Mouse (Mus musculus) kidney, postnatal 36 days (tissue): ENCODE data around the gene Ubxn7.
A peak's percentile ranks its signal among the peaks of the same experiment; 100 is the strongest.
"Not testable (repeated sequence)": the region's sequence is repeated elsewhere in the genome, so short reads cannot be mapped to it uniquely, and the experiment has no call there.

ENCODE experiments used
- DNase-seq, 2 experiments: peaks; one replicate each; pipeline ENCODE4 v3.0.0; 2021 to 2022; ENCODE audit warnings: mixed read lengths in 2 of 2

Gene Ubxn7

DNA sequence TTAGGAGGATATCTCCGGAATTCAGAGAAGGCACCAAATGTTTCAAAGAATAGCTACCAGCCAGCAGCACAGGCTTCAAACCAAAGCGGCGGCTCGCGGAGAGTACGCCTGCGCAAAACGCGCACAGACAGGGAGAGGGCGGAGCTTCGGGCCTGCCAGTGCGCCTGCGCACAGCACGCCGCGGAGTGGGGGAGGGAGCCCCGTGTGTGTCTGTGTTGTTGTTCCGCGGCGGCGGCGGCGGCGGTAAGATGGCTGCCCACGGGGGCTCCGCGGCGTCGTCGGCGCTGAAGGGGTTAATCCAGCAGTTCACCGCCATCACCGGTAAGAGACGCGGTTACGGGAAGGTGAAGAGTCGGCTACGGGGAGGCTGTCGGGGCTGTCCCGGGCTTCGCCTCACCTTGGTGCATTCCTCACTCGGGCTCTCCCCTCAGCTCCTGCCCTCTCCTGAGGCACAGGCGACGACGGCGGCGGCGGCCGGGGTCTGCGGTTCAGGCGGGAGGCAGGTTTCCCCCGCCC, at the start of gene Ubxn7:
TSS of gene Ubxn7 (plus strand) at position 218 of the 516 bp plus-strand sequence.
- peak; percentile 96 to 99 for DNase-seq

DNA sequence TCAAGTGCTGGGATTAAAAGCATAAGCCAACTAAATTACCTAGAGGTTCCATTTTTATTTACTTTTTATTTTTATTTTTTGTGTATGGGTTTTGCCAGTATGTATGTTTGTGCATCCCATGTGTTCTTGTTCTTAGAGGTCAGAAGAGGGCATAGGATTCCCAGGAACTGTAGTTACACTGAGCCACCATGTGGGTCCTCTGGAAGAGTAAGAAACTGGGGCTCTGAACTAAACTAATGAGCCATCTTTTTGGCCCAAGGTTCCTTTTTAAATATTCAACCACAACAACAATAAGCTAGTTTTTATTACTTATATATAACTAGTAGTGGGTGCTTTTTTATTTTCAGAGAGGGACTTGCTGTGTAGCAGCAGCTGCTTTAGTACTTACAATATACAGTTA, 49.4 kb upstream of the Ubxn7 start:
- DNase-seq, result no peak

DNA sequence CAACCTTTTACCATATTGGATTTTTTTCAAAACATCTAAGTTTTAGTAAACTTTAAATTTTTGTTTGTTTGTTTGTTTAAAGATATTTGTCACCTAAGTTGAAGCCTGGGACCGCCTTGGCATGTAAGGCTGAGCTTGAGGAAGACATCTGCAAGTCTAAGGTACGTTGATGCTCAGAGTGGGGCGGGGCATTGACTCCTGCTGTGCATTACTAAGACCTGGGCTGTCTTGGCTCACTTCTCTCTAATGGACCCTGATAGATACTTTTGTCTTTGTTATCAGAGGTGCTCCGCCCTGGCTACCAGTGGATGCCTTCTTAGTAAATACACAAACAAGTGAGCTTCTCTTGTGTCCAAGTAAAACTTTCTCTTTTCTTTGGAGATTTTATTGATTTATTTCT, 40.2 kb upstream of the Ubxn7 start:
- DNase-seq, result no peak

DNA sequence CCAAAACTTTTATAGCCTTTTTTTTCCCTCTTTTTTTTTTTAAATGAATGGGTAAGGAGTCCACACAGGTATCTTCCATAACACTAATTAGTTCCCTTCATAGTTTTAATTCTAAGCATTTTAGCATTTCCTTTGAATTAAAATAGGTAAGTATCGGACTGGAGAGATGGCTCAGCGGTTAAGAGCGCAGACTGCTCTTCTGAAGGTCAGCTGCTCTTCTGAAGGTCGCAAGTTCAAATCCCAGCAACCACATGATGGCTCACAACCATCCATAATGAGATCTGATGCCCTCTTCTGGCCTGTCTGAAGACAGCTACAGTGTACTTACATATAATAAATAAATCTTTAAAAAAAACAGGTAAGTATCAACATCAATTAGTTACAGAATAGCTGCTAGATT, 32.4 kb upstream of the Ubxn7 start:
- DNase-seq, result not testable (repeated sequence)

DNA sequence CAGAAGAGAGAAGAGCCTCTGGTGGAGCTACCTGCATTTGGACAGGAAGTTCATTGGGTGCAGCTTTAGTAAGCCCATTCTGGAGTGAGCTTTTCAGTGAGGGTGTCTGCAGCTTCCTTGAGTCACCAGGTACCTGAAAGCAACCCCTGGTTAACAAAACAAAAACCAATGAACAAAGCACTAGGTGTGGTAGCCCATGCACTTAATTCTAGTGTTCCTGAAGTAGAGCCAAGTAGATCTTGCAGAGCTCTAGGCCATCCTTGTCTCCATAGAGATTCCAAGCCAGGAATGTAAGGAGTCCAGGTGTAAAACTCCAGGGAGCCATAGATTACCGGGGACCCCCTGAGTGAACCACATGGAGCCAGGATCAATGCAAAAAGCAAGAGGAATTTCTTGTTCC, 29.0 kb upstream of the Ubxn7 start:
- DNase-seq, result no peak

DNA sequence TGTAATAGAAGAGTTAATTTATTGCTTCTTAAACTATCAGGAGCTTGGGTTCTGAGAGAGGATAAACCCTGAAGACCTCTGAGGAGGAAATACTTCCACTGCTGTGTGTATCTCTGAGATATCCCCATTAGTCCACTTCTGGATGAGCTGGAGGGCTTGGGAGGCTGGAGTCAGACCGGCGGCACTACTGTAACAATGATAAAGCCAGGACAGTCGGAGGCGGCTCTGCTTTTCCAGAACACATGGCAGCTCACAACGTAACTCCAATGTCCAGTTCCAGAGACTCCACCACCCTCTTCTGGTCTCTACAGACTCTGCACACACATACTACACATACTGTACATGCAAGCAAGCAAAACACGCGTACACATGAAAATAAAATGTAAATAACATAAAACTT, 28.2 kb upstream of the Ubxn7 start:
- no peak for DNase-seq

DNA sequence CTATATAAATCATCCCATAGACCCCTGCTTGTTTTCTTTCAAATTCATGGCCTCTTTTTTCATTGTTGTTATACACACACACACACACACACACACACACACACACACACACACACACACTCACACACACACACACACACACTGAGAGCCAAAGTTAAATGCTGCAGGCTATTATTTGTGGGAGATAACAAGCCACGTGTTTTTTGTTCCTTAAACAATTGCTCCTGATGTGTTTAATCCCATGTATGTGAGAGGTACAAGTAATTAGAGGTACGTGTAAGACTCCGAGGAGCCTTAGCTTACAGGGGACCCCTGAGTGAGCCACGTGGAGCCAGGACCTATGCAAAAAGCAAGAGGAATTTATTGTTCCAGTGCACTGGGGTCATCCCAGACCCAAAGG, 20.1 kb upstream of the Ubxn7 start:
- DNase-seq, result no peak

DNA sequence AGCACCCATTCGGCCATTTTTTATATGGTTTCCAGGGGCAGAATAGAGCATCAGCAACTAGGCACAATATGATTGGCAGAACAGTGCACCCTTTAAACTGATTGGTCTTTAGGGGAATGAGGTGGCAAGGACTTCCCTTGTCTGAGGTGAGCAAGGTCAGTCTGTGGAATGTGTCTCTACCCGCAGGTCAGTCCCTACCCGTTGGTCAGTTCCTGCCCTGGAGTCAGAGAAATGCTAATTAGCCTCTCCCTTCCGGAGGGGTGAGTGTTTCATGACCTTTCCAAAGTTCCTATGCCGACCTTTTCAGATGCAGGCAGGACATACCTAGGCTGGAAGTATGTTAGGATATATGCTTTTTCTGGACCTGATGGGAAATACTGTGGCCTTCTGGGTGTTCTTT, 19.7 kb upstream of the Ubxn7 start:
- peak; percentile 35 to 57 for DNase-seq

DNA sequence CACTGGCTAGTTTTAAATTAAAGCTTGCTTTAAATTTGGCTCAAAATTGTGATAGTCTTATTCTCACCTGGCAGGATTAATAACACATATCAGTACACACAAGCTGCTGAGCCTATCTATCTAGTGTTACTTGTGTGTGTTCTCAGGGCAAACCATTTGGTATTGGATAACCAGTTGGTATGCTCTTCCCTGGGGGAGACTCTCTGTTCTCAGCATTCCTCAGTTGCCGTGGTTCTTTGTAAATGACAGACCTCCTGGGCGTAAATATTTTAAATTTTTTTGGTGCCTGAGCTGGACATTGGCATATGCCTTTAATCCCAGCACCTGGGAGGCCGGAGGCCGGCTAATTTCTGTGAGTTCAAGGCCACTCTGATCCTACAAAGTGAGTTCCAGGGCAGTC, 19.2 kb upstream of the Ubxn7 start:
- no peak for DNase-seq

DNA sequence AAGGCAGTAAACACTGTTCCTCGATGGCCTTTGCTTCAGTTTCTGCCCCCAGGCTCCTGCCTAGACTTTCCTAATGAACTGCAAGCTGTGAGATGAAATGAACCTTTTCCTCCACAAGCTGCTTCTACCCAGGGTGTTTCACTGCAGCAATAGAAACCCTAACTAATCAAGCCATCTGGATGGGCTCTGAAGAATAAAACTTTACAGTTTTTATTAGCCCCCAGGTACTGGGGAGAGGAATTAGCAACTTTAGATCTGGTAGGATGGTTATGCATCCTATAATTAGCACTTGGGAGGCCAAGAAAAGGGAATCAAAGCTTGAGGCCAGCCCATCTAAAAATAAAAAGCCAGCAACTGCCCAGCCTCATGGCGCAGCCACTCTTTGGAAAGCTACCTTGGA, 15.5 kb upstream of the Ubxn7 start:
- no peak for DNase-seq

DNA sequence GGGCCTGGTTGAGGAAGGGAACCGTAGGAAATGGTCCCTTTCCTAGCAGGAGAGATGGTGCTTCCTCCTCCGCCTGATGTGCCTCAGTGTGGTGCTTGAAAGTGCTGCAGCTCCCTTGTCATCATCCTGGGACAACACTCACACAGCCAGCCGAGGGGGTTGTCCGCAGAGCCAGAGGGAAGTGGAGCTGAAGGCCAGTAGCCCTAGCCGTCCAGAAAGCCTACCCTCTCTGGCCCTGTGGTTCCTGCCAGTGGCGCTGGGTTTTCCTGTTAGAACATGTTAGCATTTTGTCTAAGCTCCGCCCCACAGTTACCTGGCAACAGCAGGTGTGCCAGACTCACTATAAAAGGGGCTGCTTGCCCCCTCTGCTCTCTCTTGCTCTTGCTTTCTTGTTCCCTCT, 8.1 kb upstream of the Ubxn7 start:
- no peak for DNase-seq

DNA sequence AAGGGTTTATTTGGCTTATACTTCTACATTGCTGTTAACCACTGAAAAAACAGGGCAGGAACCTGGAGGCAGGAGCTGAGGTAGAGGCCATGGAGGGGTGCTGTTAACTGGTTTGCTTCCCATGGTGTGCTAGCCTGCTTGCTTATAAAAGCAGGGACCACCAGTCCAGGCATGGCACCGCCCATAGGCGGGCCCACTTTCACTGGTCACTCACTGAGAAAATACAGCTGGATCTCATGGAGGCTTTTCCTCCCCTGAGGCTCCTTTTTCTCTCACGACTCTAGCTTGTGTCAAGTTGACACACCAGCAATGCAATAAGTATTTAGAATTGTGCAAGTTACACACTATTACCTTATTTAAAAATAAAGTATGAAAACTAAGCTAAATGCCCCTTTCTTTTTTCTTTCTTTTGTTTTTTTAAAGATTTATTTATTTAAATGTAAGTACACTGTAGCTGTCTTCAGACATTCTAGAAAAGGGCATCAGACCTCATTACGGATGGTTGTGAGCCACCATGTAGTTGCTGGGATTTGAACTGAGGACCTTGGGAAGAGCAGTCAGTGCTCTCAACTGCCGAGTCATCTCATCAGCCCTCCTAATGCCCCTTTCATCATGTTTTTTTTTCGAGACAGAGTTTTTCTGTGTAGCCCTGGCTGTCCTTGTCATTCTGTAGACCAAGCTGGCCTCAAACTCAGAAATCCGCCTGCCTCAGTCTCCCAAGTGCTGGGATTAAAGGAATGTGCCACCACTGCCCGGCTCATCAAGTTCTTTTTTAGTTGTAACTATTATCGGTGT, 984 bp upstream of the Ubxn7 start:
- no peak for DNase-seq

DNA sequence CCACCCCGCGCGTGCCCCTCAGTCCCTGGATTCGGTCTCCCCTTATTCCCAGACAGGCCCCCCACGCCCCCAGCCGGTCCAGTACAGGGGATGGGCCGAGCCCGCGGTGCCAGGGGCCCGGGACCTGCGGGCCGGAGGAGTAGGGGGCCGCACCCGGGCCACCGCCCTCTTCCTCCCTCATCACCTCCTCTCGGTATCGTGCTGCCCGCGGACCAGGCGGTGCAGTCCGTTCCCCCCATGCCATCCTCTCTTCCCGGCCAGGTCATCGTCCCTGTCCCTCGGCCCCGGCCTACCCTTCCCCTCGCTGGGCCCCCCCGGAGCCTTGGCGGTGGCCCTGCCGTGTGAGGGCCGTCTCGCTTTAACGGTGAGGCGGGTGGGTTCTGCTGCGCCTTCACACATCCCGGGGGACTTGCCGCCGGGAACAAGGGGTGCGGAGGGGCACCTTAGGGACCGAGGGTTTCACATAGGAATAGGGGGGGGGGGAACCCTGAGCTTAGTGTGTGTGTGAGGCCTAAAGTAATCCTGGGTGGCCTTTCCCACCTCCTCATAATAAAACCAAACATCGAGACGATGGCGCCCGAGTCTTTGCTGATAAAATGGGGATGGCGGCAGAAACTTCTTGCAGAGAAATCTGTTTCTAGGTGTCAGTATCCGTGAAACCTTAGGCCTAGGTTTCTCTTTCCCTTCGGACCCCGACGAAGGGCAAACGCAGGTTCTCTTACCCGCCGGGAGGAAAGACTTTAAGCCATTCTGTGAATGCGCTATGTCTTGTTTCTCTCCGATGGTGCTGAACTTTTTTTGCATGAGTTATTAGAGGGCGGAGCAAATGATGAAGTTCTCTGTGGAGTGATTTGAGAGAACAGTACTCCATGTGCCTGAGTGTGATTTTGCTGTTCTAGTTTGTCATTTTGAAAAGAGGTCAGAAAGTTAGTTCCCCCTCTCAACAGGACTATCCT, 777 bp downstream of the Ubxn7 start:
- DNase-seq, result peak; percentile 61 to 71

DNA sequence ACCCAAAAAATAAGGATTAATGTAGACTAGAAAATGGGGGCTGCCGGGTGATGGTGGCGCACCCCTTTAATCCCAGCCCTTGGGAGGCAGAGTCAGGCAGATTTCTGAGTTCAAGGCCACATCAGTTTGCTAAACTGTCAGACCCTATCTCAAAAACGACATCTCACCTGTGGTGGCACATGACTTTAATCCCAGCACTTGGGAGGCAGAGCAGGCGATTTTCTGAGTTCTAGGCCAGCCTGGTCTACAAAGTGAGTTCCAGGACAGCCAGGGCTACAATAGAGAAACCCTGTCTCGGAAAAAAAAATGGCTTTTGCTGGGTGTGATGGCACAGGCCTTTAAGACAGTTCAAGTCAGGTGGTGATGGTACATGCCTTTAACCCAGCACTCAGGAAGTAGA, 3.1 kb downstream of the Ubxn7 start:
- DNase-seq, result no peak

DNA sequence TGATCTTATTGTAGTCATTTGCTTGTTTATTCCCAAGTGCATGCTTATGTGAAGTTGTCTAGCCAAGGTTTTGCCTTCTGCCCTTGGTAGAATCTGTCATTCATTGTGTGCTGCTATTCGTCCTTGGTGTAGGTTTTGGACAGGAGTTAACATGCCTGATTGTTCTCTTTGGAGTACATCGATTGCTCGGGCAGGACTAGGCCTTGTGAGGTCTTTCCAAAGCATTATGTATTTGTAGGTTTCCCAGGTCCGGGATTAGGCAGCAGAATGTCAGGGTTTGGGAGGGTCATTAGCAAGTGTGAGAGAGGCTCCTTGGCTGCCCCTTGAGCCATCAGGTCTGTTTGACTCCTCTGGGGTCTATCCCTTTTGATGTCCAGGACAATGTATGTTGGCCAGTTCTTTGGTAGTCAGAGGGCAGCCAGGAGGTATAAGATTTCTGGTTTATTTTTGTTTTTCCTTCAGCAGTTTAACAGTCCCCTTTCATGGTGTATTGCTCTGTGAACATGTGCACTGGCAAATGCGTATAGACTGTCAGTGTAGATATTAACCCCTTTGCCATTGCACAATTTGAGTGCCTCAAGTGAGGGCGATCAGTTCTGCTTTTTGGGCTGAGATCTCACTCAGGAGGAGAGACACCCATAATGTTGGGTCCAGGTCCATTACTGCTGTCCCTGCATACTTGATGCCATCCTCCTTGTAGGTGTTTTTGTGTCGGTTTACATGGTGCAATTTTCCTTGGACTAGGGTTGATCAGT, 4.1 kb downstream of the Ubxn7 start:
- no peak for DNase-seq

DNA sequence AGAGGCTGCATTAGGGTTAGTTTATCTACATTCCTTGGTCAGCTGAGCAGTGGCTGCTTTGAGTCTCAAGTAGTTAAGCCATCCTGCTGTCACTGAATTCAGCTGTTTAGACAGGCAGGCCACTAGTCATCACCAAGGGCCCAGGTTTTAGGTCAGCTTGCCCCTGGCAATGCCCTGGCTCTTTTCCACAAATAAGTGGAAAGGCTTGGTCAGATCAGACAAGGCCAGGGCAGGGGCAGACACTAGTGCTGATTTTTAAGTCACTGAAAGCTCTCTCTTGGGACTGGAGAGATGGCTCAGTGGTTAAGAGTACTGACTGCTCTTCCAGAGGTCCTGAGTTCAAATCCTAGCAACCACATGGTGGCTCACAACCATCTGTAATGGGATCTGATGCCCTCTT, 4.9 kb downstream of the Ubxn7 start:
- DNase-seq, result no peak

DNA sequence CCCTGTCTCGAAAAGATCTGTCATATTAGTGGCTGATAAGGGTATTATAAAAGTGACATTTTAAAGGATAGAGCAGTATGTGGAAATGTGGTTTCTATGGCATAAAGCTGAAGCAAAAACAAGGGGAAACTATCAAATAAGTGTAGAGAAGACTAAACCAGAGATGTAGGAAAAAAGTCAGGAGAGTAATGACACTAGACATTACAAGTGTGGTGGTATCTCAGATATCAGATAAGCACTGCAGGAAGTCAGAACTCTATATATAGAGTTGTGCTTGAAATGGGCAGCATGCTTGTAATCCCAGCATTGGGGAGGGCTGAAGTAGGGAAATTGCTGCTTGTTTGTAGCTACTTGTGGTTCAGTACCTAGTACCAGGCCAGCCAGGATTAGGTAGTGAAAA, 8.4 kb downstream of the Ubxn7 start:
- no peak for DNase-seq

DNA sequence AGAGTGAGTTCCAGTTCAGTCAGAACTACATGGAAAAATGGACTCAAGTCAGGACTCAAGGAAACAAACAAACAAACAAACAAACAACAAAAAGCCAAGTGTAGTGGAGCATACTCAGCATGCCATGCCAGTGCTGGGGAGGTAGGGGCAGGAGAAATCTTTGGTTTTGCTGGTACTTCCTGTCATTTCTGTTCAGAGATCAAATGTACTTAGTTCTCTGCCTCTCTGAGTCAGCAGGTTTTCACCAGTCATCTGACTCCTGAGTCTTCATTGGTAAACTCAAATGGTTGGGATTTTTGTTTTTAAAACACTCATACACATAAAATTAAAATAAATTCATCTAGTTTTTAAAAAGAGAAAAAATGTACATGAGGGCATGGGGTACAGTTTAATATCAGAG, 13.5 kb downstream of the Ubxn7 start:
- DNase-seq, result peak; percentile 22 to 27

DNA sequence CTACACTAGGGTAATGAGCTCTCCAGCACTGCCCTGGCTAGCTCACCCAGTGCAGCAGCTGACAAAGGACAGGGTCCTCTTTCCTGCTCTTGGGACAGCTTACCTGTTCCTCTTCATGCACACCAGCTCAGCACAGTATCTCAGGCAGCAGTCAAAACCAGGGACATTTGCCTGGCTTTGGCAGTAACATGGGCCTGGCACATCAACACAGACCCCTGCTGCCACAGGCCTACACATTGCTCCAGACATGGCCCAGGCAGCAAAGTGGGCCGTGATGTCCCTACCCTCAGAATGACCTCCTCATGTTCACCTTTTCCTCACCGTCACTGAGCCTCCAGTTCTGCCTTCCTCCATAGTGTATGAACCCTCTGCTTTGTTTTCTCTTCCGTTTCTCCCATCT, 18.7 kb downstream of the Ubxn7 start:
- no peak for DNase-seq

DNA sequence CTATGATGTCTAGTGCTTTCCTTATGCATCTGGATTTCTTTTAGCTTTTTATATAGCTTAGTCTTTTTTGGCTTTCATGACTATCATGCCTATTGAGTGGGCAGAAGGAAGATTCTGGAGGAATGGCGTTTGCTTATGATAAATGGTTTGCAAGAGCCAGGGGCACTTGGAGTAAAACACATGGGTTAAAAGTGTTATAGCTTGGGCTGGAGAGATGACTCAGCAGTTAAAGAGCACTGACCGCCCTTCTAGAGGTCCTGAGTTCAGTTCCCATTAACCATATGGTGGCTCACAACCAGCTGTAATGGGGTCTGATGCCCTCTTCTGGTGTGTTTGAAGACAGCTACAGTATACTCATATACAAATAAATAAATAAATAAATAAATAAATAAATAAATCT, 31.5 kb downstream of the Ubxn7 start:
- DNase-seq, result no peak

DNA sequence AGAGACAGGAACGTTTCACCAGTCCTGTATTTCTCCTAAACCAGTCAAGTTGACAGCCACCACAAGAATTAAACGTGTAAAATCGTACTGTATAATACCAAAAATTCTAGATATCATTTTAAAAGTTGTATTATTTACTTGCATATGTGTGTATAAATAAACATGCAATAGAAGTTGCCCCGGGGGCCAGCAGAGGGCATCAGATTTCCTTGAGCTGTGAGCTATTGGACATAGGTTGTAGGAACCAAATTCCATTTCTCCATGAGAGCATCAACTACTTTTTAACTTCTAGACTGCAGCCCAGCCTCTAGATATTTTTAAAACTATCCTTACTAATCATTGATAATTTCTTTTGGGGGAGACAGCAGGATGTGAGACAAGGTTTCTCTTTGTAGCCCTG, 39.3 kb downstream of the Ubxn7 start:
- peak; percentile 42 to 81 for DNase-seq

DNA sequence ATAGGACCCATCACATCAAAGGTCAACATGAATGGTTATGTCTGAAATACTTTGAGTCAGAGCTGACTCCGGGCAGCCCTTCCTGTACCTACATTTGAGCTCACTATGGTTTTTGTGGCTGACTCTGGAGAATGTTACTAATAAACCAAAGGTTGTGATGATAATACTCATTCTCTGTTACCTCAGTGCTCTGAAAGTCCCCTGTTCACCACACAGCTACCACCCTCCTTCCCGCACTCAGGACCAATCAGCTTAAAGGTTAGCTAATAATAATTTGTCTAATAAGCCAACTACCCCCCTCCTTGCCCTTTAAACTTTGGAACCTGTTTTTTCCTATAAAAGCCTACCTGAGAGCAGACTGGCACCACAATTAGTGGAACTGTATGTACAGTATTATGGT, 47.5 kb downstream of the Ubxn7 start:
- peak in 1 of 2 experiments; percentile 29 for DNase-seq

DNA sequence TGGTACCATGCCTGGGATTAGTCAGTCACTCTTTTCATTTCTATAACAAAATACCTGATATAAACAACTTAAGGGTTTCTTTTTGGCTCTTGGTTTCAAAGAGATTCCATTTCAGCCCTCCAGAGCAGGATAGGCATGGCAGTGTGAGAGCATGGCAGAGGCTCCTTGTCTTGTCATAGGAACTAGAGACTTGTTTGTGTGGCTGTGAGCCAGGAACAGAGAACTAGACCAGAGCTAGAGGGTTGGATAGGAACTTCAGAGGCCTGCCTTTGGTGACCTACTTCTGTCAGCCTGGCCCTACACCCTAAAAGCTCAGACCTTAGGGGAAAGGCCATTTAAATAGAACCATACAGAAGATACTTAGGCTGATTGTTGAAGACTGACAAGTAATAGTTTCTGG, 50.8 kb downstream of the Ubxn7 start:
- no peak for DNase-seq
